In genomic region chr13:81675333-81675732, GRCm38 (mm10) we compare ENCODE assay signal across 26 mouse cellular contexts. TPM values are rescaled to one million over a fixed set of nuclear protein-coding genes. Genes with fewer than 3 reads are reported as not detected.
DNase-seq lines count a peak whose midpoint lies in the region; ATAC-seq lines count a peak whose summit lies in the region.
"Had no signal": no experiment of that assay in that cellular context is flagged by ENCODE, and none has a peak within 500 bp of the region (broad histone marks: within the 10 kb centered on the region; RNA-seq: fewer than 3 reads in every experiment).

No protein-coding gene starts in this region.

- H3K4me1 ChIP-seq in midbrain, embryonic 11.5 days (ENCODE audit: control insufficient read depth, insufficient read depth, low read length) = no peaks in the 10 kb centered on the region
- H3K4me1 ChIP-seq: embryonic facial prominence, embryonic 12.5 days; embryonic facial prominence, embryonic 15.5 days; heart, embryonic 13.5 days had no signal

- H3K4me3 ChIP-seq in midbrain, embryonic 11.5 days (ENCODE audit: low read depth, low read length) = no peak overlapping the region
- H3K4me3 ChIP-seq: embryonic facial prominence, embryonic 12.5 days; embryonic facial prominence, embryonic 15.5 days; gastrocnemius, adult 2 months; heart, embryonic 13.5 days had no signal

- no peak overlapping the region for H3K4me2 ChIP-seq in midbrain, embryonic 11.5 days
- H3K4me2 ChIP-seq: embryonic facial prominence, embryonic 12.5 days; embryonic facial prominence, embryonic 15.5 days; heart, embryonic 13.5 days; hindbrain, embryonic 14.5 days had no signal

- no peaks in the 10 kb centered on the region for H3K9me3 ChIP-seq in midbrain, embryonic 11.5 days (ENCODE audit: control insufficient read depth, low read length)
- H3K9me3 ChIP-seq: embryonic facial prominence, embryonic 12.5 days; embryonic facial prominence, embryonic 15.5 days; heart, embryonic 13.5 days had no signal

- H3K27ac ChIP-seq in midbrain, embryonic 11.5 days (ENCODE audit: low read depth, low read length) = no peak overlapping the region
- H3K27ac ChIP-seq: embryonic facial prominence, embryonic 12.5 days; embryonic facial prominence, embryonic 15.5 days; gastrocnemius, adult 2 months; heart, embryonic 13.5 days; hindbrain, embryonic 14.5 days; hindbrain, postnatal 0 days had no signal

- peak; percentile 15 for DNase-seq in adrenal gland, postnatal 14 days
- DNase-seq in adrenal gland, postnatal 25 days = no peak
- DNase-seq in thymus, postnatal 0 days (ENCODE audit: low spot score) = peak; percentile 34
- DNase-seq in thymus, postnatal 25 days = no peak
- DNase-seq in midbrain, embryonic 11.5 days (ENCODE audit: low spot score, missing footprints) = no peak
- DNase-seq: B cell, adult 2 months; cerebellum, adult 11 months; cerebellum, adult 2 months; cerebellum, adult 9-11 months; cerebellum, postnatal 25 days; forebrain, postnatal 0 days; gastrocnemius, adult 2 months; gastrocnemius, postnatal 14 days; heart, adult 18-20 months; heart, postnatal 14 days; heart, postnatal 4 days had no signal

- H3K27me3 ChIP-seq in midbrain, embryonic 11.5 days (ENCODE audit: control insufficient read depth, insufficient read depth, low read length) = no peaks in the 10 kb centered on the region
- H3K27me3 ChIP-seq: embryonic facial prominence, embryonic 12.5 days; embryonic facial prominence, embryonic 15.5 days; heart, embryonic 13.5 days had no signal

- 86% methylated on average over 8 of the region's 8 CpGs for WGBS in midbrain, embryonic 11.5 days

- peak; percentile 51 for ATAC-seq in megakaryocyte, adult 5-6 weeks (ENCODE audit: poor library complexity, severe bottlenecking)
- no peak for ATAC-seq in midbrain, embryonic 11.5 days (ENCODE audit: low FRiP score)
- ATAC-seq: CD4-positive, CD25-positive, alpha-beta regulatory T cell, adult 4 months; forebrain, embryonic 14.5 days; forebrain, postnatal 0 days; hindbrain, postnatal 0 days; intestine, postnatal 0 days had no signal

- no peaks in the 10 kb centered on the region; the same call in 1 of the 2 replicates for H3K36me3 ChIP-seq in midbrain, embryonic 11.5 days (ENCODE audit: control insufficient read depth, insufficient read depth, low read length)

- H3K9ac ChIP-seq in midbrain, embryonic 11.5 days (ENCODE audit: low read length) = no peak overlapping the region
- H3K9ac ChIP-seq: embryonic facial prominence, embryonic 12.5 days; embryonic facial prominence, embryonic 15.5 days; forebrain, postnatal 0 days; heart, embryonic 13.5 days; hindbrain, embryonic 14.5 days had no signal

RNA-seq across cellular contexts. Expression of gene Lysmd3, which starts 17.9 kb away (rescaled TPM):
- 25.9 and 27.9 TPM in 2 replicates for total RNA-seq in adrenal gland, postnatal 14 days (2021)
- total RNA-seq in adrenal gland, postnatal 25 days (2021) = 22.9 and 29.9 TPM in 2 replicates
- 18.9 and 20.9 TPM in 2 replicates for polyA plus RNA-seq in thymus, postnatal 0 days (2015; fragmentation: Nextera tagmentation; extraction: Ambion mirVana)
- total RNA-seq in megakaryocyte, adult 5-6 weeks (2015) = 34.2 and 44.9 TPM in 2 replicates
- 20.7 and 37.0 TPM in 2 replicates for total RNA-seq in megakaryocyte, adult 5-6 weeks (2017)
- 30.5 and 34.1 TPM in 2 replicates for polyA plus RNA-seq in midbrain, embryonic 11.5 days (2014; fragmentation: Nextera tagmentation; extraction: Ambion mirVana)

RNA-seq across cellular contexts. Expression of gene Polr3g, which starts 35.5 kb away (rescaled TPM):
- total RNA-seq in adrenal gland, postnatal 14 days (2021) = 4.0 and 5.1 TPM in 2 replicates
- 7.5 and 9.2 TPM in 2 replicates for total RNA-seq in adrenal gland, postnatal 25 days (2021)
- polyA plus RNA-seq in thymus, postnatal 0 days (2015; fragmentation: Nextera tagmentation; extraction: Ambion mirVana) = 12.8 and 13.6 TPM in 2 replicates
- total RNA-seq in megakaryocyte, adult 5-6 weeks (2015) = 3.3 and 5.4 TPM in 2 replicates
- 2.6 and 4.6 TPM in 2 replicates for total RNA-seq in megakaryocyte, adult 5-6 weeks (2017)
- polyA plus RNA-seq in midbrain, embryonic 11.5 days (2014; fragmentation: Nextera tagmentation; extraction: Ambion mirVana) = 16.7 and 17.7 TPM in 2 replicates

RNA-seq across cellular contexts. Expression of gene Mblac2, which starts 35.8 kb away (rescaled TPM):
- 6.8 and 8.1 TPM in 2 replicates for total RNA-seq in adrenal gland, postnatal 14 days (2021)
- total RNA-seq in adrenal gland, postnatal 25 days (2021) = 13.6 and 16.6 TPM in 2 replicates
- polyA plus RNA-seq in thymus, postnatal 0 days (2015; fragmentation: Nextera tagmentation; extraction: Ambion mirVana) = 10.1 and 11.9 TPM in 2 replicates
- 2.7 and 3.0 TPM in 2 replicates for total RNA-seq in megakaryocyte, adult 5-6 weeks (2015)
- total RNA-seq in megakaryocyte, adult 5-6 weeks (2017) = 2.7 and 3.0 TPM in 2 replicates
- 5.9 and 7.8 TPM in 2 replicates for polyA plus RNA-seq in midbrain, embryonic 11.5 days (2014; fragmentation: Nextera tagmentation; extraction: Ambion mirVana)

RNA-seq across cellular contexts. Expression of gene Adgrv1, which starts 42.4 kb away (rescaled TPM):
- 1.5 and 1.9 TPM in 2 replicates for total RNA-seq in adrenal gland, postnatal 14 days (2021)
- total RNA-seq in adrenal gland, postnatal 25 days (2021) = 6.1 and 6.5 TPM in 2 replicates
- polyA plus RNA-seq in thymus, postnatal 0 days (2015; fragmentation: Nextera tagmentation; extraction: Ambion mirVana) = 0.55 and 0.57 TPM in 2 replicates
- total RNA-seq in megakaryocyte, adult 5-6 weeks (2015) = not detected in 2 replicates
- not detected in 2 replicates for total RNA-seq in megakaryocyte, adult 5-6 weeks (2017)
- 43.1 and 45.2 TPM in 2 replicates for polyA plus RNA-seq in midbrain, embryonic 11.5 days (2014; fragmentation: Nextera tagmentation; extraction: Ambion mirVana)
- total RNA-seq: common myeloid progenitor, adult 5-6 weeks; gastrocnemius, adult 2 months had no signal
- polyA plus RNA-seq: CD4-positive, CD25-positive, alpha-beta regulatory T cell, adult 4 months had no signal

Comparison
In these comparisons a context has a peak if more than half of its experiments do, and no peak if none do; other contexts are left out.
1. DNase-seq: peak in adrenal gland, postnatal 14 days (single experiment) and thymus, postnatal 0 days (single experiment); none in adrenal gland, postnatal 25 days (single experiment), thymus, postnatal 25 days (single experiment) and midbrain, embryonic 11.5 days (single experiment).